Mouse (Mus musculus) retina, adult 2 months (tissue): ENCODE measurements around the gene Sulf2.

Experiments used
- DNase-seq: peaks from one replicate; pipeline ENCODE4 v3.0.0-alpha.2; 2012; ENCODE audit warnings: low read depth, low spot score

Sulf2 gene

DNA sequence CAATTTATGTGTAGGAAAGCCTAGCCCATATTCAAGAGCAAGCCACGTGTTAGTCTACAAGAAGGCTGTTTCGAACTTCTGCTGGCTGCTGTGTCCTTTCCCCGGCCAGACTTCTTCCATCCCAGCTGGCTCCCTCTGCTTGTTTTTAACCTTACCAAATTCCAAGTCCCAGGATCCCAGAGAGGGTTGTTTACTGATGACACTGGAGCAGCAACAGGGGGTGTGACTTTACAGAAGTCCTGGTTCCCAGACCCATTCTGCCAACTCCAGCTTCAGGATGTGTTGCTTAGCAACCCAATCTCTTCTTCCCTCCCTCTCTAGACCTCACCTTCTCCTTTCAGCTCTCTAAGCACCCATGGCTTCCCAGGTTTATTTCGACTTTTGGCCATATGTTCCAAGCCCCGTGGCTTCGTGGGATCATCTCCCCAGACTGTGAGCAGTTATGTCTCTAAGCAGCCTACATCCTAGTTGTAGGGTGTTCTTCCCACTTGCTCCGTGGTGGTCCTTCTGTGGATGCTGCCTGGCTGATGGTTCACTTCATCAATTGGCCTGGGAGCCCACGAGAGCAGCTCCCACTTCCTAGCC, 20.2 kb upstream of the Sulf2 start:
- DNase-seq, result no peak

- DNase-seq, result no peak
Observed at GRCm38 (mm10) chr2:166175145-166175544, 19.7 kb upstream of the Sulf2 start.

DNA sequence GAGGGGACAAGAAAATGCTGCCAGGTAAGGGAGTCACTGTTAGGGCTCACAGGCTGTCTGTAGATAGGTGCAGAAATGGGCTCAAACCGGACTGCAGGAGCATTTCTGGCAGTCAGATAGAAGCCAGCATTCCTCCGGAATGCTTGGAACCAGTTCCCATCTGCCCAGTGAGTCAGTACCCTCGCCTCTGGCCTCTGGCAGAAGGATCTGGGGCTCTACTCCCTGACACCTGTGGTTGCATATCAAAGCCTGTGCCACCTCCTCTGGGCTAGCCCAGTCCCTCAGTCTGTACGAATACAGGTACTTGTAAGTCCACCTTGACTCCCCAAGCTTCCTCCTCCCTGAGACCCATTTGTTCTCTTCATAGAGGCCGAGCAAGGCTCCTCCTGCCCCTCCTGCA, 17.7 kb upstream of the Sulf2 start:
- DNase-seq, result no peak

DNA sequence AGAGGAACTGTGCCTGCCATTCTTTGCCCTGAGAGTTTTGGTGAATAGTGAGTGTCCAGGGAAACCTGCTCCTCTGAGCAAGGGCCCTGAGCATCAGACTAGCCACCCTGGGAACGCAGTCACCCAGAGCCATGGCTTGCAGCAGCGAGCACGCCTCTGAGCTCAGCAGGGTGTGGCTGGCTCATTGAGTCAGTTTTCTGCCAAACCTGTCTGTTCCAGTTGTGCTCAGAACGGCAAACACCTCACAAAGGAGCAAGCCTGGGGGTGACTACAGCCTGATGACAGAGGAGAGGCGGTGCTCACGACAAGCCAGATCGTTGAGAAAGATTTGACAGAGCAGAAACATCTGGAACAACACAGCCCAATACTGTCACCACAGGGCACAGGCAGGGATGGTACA, 14.7 kb upstream of the Sulf2 start:
- DNase-seq, result no peak

DNA sequence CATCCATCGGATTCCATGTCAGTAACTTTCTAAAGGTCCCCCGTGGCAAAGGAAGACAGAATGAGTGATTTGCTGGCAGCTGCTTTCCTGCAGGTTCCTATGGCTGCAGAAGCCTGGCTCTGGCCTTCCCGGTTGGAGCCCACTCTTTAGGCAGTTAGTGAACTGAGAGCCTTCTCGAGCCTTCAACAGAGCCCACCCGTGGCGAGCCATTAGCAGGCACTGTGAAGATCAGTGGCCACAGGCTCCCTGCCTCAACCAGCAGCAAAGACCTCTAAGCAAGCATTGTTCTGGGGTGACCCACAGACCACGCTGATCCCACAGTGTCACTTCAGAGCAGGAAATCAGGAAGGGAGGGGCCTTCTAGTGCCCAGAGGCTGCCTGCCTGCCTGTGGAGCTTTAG, 13.4 kb upstream of the Sulf2 start:
- DNase-seq, result no peak

DNA sequence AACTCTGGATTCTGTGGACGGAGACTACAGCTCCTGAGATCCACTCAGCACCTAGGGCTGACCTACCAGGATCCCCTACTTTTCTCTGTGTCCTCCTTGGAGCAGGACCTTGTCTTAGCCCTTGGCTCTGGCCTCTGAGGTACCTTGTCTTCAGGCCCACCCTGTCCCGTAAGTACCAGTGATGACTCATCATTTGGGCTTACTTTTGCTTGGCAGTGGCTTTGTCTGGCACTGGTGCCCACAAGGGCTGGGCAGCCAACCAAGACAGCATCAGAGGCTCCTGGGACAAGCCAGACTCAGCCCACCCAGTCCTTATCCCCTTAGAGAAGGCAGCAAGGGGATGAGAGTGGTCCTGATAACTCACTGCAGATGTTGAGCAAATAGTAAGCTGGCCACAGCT, 11.9 kb upstream of the Sulf2 start:
- no peak for DNase-seq

GRCm38 (mm10) chr2:166165396-166165795, 9.9 kb upstream of the Sulf2 start:
- DNase-seq, result no peak

GRCm38 (mm10) chr2:166164601-166165000, 9.1 kb upstream of the Sulf2 start:
- DNase-seq, result no peak

DNA sequence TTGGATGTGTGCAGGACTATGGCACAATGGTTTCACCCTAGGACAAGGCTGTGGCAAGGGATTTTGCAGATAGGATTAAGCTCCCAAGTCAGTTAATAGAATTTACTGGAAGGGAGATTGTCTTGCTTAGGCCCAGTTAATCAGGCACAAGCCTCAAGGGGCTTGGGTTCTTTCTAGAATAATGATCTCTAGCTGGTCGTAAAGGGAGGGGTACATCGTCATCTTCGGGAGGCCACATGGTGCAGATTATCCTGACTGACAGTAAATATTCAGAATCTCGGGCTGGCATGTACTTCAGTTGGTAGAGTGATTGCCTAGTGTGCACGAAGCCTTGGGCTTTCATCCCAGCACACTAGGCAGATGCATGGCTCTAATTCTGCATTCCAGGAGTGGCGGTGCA, 8.5 kb upstream of the Sulf2 start:
- DNase-seq, result no peak

- DNase-seq, result no peak
Observed at GRCm38 (mm10) chr2:166163252-166163651, 7.8 kb upstream of the Sulf2 start.

GRCm38 (mm10) chr2:166162160-166162559, 6.7 kb upstream of the Sulf2 start:
- DNase-seq, result no peak

GRCm38 (mm10) chr2:166159276-166159675, 3.8 kb upstream of the Sulf2 start:
- DNase-seq, result no peak

- no peak for DNase-seq
Observed at GRCm38 (mm10) chr2:166157767-166158561, 2.5 kb upstream of the Sulf2 start.

DNA sequence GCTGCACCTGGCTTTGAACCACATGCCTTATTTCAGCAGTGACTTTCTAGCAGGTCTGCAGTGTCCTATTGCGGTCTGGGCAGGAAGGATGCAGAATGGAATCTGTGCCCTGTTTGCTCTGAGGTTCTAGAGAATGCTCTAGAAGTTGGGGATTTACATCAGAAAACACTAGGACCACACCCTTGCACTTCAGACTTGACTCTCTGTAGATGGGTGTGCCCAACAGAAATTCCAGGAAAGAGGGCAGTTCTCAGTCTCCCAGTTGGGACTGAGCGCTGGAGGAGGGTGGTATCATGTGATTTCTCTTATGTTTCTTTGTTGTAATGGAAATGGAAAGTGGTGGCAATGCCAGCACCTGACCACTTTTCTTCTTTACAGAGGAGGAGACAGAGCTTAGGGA, 1.7 kb upstream of the Sulf2 start:
- no peak for DNase-seq

- DNase-seq, result no peak
Observed at GRCm38 (mm10) chr2:166156122-166156521, 659 bp upstream of the Sulf2 start.

GRCm38 (mm10) chr2:166154749-166155453, 562 bp downstream of the Sulf2 start:
- DNase-seq, result no peak

- no peak for DNase-seq
Observed at GRCm38 (mm10) chr2:166153891-166154711, 1.4 kb downstream of the Sulf2 start.

DNA sequence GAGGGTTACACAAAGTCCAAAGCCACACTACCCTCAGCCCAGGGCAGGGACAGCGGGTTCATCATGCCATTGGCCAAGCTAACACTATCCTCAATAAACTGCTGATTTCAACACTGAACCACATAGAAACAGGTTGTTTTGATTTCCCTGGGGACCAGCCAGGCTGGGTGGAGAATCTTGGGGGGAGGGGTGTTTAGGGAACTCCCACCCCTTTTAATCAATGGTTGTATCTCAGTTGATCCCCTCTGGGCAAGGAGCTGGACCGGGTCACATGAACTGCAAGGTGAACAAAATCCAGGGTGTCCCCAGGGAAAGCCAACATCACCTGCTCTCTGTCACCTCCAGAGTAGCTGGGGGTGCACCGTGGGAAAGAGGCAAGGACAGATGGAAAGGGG, 2.1 kb downstream of the Sulf2 start:
- DNase-seq, result no peak

GRCm38 (mm10) chr2:166152734-166153398, 2.6 kb downstream of the Sulf2 start:
- DNase-seq, result no peak

GRCm38 (mm10) chr2:166151510-166152473, 3.7 kb downstream of the Sulf2 start:
- no peak for DNase-seq
